Mouse (Mus musculus): ENCODE measurements around the gene C1d. TPM values are rescaled to one million over a fixed set of nuclear protein-coding genes. Genes with fewer than 3 reads are reported as not detected.

C1d gene
- 95.2 and 116 TPM in 2 replicates for polyA plus RNA-seq (2014; fragmentation: Nextera tagmentation; extraction: Ambion mirVana)

DNA sequence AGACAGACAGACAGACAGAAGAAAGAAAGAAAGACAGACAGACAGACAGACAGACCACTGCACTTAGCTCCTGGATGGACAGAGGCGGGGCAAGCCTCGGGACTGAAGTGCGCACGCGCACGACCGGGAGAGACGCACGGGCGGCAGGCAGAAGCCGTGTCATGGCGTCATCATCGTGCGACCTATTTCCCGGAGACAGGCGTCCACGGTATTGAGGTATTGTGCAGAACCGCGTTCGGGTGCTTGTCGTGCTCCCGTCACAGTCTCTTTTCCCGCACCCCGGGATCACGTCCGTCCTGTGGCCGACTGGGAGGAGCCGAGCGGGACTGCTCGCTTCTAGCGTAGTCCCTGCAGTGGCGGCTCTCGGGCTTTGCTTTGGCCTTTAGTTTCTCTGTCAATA lies at the start of gene C1d:
Gene C1d (plus strand): TSS at position 137 of the 400 bp plus-strand sequence.
- DNase-seq (peak; percentile 99), ATAC-seq (ENCODE audit: insufficient read depth) (peak; percentile 95)
- Histone ChIP-seq H3K9me3 (ENCODE audit: low read depth, low read length) (no peaks in the 10 kb centered on the region), H3K9ac (peak within 1 kb of the TSS; percentile 86), H3K36me3 (ENCODE audit: insufficient read depth) (no peaks in the 10 kb centered on the region), H3K27me3 (ENCODE audit: insufficient read depth, low read length) (no peaks in the 10 kb centered on the region), H3K27ac (ENCODE audit: low read depth) (peak within 1 kb of the TSS; percentile 81), H3K4me1 (ENCODE audit: insufficient read depth) (peaks cover 4% of the 10 kb centered on the region; the same call in 1 of the 2 replicates), H3K4me3 (ENCODE audit: low read depth, low read length) (peak within 1 kb of the TSS; percentile 57), H3K4me2 (peak within 1 kb of the TSS; percentile 72)
- WGBS = 0% methylated on average over 33 of the region's 33 CpGs
- no peak for TF ChIP-seq CTCF (IDR thresholded peaks at IDR 0.05; ENCODE audit: low read depth)

DNA sequence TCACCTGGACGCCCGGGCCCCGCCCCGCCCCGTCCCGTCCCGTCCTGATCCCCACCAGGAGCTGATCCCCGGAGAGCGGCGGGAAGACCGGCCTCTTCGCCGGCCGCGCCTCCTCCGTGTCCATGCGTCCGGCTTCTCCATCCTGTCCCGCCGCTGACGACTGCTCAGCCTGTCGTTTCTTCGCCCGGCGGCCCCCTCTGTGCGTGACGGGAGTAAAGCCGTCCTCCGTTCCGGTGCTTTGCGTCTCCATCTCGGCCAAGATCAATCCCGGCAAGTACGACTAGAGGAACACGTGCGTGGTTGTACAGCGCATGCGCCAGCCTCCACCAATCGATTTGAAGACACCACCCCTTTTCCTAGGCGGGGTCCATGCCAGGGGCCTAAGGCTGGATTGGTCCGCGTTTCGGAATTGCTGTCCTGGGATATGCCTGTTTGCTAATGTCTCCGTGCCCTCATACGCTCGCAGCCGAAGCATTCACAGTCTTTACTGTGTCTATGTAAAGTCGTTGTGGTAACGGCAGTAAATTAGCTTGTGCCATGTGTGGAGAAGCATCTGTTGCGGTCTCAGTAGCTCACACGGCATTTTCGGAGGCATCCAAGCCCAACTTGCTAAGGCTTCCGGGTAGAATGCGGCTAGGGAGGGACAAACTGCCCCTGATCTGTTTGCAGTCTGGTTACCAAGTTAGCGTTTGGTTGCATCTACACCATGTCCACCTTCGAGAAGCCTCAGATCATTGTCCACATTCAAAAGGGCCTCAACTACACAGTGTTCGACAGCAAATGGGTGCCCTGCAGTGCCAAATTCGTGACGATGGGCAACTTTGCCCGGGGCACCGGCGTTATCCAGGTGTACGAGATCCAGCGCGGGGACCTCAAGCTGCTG lies 45.9 kb upstream of the C1d start, which contains the start of gene Pno1:
Gene Pno1 (minus strand): TSS at position 311 of the 883 bp plus-strand sequence.
- TF ChIP-seq CTCF (IDR thresholded peaks at IDR 0.05; ENCODE audit: low read depth) = no peak
- under 1% methylated on average over 65 of the region's 65 CpGs for WGBS
- no peaks in the 10 kb centered on the region for H3K27me3 ChIP-seq (ENCODE audit: insufficient read depth, low read length)
- H3K36me3 ChIP-seq (ENCODE audit: insufficient read depth) = peaks cover 21% of the 10 kb centered on the region; the same call in 1 of the 2 replicates
- peak within 1 kb of the TSS; percentile 72 for H3K4me2 ChIP-seq
- no peaks in the 10 kb centered on the region for H3K4me1 ChIP-seq (ENCODE audit: insufficient read depth)
- H3K9me3 ChIP-seq (ENCODE audit: low read depth, low read length) = no peaks in the 10 kb centered on the region
- H3K9ac ChIP-seq = peak within 1 kb of the TSS; percentile 80
- peak; percentile 99 for ATAC-seq (ENCODE audit: insufficient read depth)
- H3K27ac ChIP-seq (ENCODE audit: low read depth) = peak within 1 kb of the TSS; percentile 86
- peak within 1 kb of the TSS; percentile 84 for H3K4me3 ChIP-seq (ENCODE audit: low read depth, low read length)
- DNase-seq = peak; percentile 98

DNA sequence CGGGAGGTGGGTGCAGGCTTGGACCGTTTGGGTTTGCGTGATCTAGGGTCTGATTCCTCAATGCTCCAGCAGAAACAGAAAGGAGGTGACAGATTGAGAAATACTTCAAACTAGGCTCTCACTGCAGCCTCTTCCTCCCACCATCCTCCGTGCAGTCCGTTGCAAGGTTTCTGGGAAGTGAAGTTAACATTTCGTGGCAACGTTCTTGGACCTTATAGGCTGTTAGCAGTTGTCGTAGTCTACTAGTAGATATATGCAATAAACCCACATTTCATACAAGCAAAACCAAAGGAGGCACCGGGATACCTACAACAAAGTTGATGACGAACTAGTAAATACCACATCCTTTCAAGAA lies 45.3 kb upstream of the C1d start:
- Histone ChIP-seq H3K27me3 (ENCODE audit: insufficient read depth, low read length) (no peaks in the 10 kb centered on the region), H3K4me3 (ENCODE audit: low read depth, low read length) (peak overlapping the region; percentile 84), H3K4me2 (peak overlapping the region; percentile 72), H3K9ac (peak overlapping the region; percentile 80), H3K9me3 (ENCODE audit: low read depth, low read length) (no peaks in the 10 kb centered on the region), H3K27ac (ENCODE audit: low read depth) (peak overlapping the region; percentile 86), H3K36me3 (ENCODE audit: insufficient read depth) (peaks cover 18% of the 10 kb centered on the region; the same call in 1 of the 2 replicates), H3K4me1 (ENCODE audit: insufficient read depth) (no peaks in the 10 kb centered on the region)
- no peak for DNase-seq
- peak; percentile 7; the same call in 1 of the 2 replicates for ATAC-seq (ENCODE audit: insufficient read depth)
- TF ChIP-seq CTCF (IDR thresholded peaks at IDR 0.05; ENCODE audit: low read depth) = no peak
- under 1% methylated on average over 10 of the region's 10 CpGs for WGBS

DNA sequence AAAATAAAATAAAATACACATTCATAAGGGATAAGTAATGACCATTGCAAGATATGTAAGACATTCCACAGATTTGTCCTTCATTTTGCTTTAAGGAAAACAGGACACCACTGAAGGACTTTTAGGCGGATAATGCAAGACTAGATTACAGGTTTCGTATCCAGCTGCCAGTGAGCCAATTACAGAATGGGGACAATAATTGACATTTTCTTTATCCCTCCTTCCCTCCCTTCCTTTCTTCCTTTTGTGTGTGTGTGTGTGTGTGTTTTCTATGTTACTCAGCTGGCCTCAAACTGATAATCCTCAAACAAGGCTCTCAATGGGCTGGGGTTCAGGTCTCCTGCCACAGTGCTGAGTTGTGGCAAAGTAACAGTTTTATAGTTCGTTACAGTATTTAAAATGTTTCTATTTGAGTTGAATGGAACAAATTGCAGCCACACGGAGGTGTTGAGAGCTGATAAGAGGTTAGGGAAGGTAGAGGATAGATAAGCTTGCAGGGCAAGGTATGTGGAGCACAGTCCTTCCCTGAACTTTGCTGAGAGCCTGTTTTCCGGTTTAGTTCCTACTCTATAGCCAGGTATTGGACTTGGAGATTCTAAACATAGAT lies 44.4 kb upstream of the C1d start:
- DNase-seq = no peak
- Histone ChIP-seq H3K4me3 (ENCODE audit: low read depth, low read length) (peak overlapping the region; percentile 84; the same call in 1 of the 2 replicates), H3K36me3 (ENCODE audit: insufficient read depth) (peaks cover 12% of the 10 kb centered on the region; the same call in 1 of the 2 replicates)

DNA sequence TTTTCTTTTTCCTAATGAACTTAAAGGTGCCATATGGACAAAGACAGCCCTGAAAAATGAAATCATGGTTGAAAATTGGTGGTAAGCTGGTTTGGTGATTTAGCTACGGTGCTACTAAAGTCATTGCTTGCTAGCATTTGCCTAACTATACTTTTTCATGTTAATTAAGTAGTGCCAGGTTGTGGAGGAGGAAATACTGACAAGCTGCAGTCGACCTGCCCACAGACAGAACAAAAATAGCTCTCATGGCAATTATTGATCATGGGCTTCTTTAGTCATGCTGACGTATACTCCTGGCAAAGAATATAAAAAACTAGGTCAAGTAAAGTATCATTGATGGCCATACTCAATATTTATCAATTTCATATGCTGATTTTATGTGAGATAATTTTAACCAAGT lies 41.9 kb upstream of the C1d start:
- WGBS = 87% methylated on average over 3 of the region's 3 CpGs
- H3K36me3 ChIP-seq (ENCODE audit: insufficient read depth) = 0 out of 2 replicates have a peak, but pooled peaks cover under 1% of the 10 kb centered on the region
- no peak overlapping the region for H3K27ac ChIP-seq (ENCODE audit: low read depth)
- no peak for ATAC-seq (ENCODE audit: insufficient read depth)
- DNase-seq = no peak
- no peak for TF ChIP-seq CTCF (IDR thresholded peaks at IDR 0.05; ENCODE audit: low read depth)
- H3K27me3 ChIP-seq (ENCODE audit: insufficient read depth, low read length) = no peaks in the 10 kb centered on the region
- no peaks in the 10 kb centered on the region for H3K9me3 ChIP-seq (ENCODE audit: low read depth, low read length)
- H3K9ac ChIP-seq = no peak overlapping the region
- H3K4me1 ChIP-seq (ENCODE audit: insufficient read depth) = no peaks in the 10 kb centered on the region
- no peak overlapping the region for H3K4me2 ChIP-seq
- no peak overlapping the region for H3K4me3 ChIP-seq (ENCODE audit: low read depth, low read length)

More for the DNA sequence above, 44.4 kb upstream of the C1d start:
- Histone ChIP-seq H3K27me3 (ENCODE audit: insufficient read depth, low read length) (no peaks in the 10 kb centered on the region), H3K4me1 (ENCODE audit: insufficient read depth) (no peaks in the 10 kb centered on the region), H3K4me2 (peak overlapping the region; percentile 72), H3K27ac (ENCODE audit: low read depth) (no peak overlapping the region), H3K9ac (peak overlapping the region; percentile 80), H3K9me3 (ENCODE audit: low read depth, low read length) (no peaks in the 10 kb centered on the region)
- no peak for TF ChIP-seq CTCF (IDR thresholded peaks at IDR 0.05; ENCODE audit: low read depth)
- WGBS = 65% methylated on average over 5 of the region's 5 CpGs
- no peak for ATAC-seq (ENCODE audit: insufficient read depth)

DNA sequence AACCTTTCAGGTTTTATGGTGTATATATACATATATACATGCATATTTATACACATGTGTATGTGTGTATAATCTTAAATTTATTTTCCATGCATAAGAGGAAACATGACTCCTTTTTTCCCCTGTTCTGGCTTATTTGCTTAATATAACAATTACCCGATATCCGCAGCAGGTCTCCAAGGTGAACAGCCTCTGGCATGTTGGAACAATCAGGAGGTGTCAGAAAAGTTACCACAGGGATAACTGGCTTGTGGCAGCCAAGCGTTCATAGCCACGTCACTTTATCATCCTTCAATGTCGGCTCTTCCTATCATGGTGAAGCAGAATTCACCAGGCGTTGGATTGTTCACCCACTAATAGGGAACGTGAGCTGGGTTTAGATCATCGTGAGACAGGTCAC lies 36.3 kb upstream of the C1d start:
- Histone ChIP-seq H3K9me3 (ENCODE audit: low read depth, low read length) (no peaks in the 10 kb centered on the region), H3K27ac (ENCODE audit: low read depth) (no peak overlapping the region), H3K36me3 (ENCODE audit: insufficient read depth) (peaks cover 24% of the 10 kb centered on the region), H3K4me3 (ENCODE audit: low read depth, low read length) (no peak overlapping the region), H3K9ac (no peak overlapping the region), H3K4me2 (no peak overlapping the region), H3K4me1 (ENCODE audit: insufficient read depth) (no peaks in the 10 kb centered on the region), H3K27me3 (ENCODE audit: insufficient read depth, low read length) (no peaks in the 10 kb centered on the region)
- 91% methylated on average over 8 of the region's 8 CpGs for WGBS
- TF ChIP-seq CTCF (IDR thresholded peaks at IDR 0.05; ENCODE audit: low read depth) = no peak
- ATAC-seq (ENCODE audit: insufficient read depth) = no peak
- no peak for DNase-seq

DNA sequence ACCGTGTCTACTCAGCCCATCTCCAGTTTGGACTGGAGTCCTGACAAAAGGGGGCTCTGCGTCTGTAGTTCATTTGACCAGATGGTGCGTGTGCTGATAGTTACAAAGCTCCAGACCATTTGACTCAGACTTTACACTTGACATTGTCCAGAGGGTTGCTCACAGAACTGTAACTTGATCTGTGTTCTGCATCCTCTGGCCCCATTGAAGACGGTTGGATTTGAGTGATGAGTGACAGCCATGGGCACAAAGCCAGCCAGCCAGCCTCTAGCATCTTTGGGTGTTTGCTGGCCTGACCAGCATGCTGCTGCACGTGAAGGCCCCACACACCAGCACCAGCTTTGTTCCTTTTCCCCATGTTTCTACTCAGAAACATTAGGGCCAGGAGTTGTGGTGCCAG lies 24.6 kb upstream of the C1d start:
- ATAC-seq (ENCODE audit: insufficient read depth) = peak; percentile 49; the same call in 1 of the 2 replicates

More for the DNA sequence above, 24.6 kb upstream of the C1d start:
- Histone ChIP-seq H3K9ac (no peak overlapping the region), H3K27ac (ENCODE audit: low read depth) (no peak overlapping the region), H3K27me3 (ENCODE audit: insufficient read depth, low read length) (no peaks in the 10 kb centered on the region), H3K4me1 (ENCODE audit: insufficient read depth) (no peaks in the 10 kb centered on the region), H3K4me3 (ENCODE audit: low read depth, low read length) (no peak overlapping the region), H3K9me3 (ENCODE audit: low read depth, low read length) (no peaks in the 10 kb centered on the region), H3K36me3 (ENCODE audit: insufficient read depth) (peaks cover 40% of the 10 kb centered on the region), H3K4me2 (no peak overlapping the region)
- DNase-seq = peak; percentile 26
- WGBS = 51% methylated on average over 5 of the region's 5 CpGs
- no peak for TF ChIP-seq CTCF (IDR thresholded peaks at IDR 0.05; ENCODE audit: low read depth)
